Mouse (Mus musculus) neural tube, embryonic 13.5 days (tissue): ENCODE results near the gene Gm13420. TPM values are rescaled to one million over a fixed set of nuclear protein-coding genes. Genes with fewer than 3 reads are reported as not detected.
"Not testable (repeated sequence)": the region's sequence is repeated elsewhere in the genome, so short reads cannot be mapped to it uniquely, and the experiment has no call there.

ENCODE experiments used
- ATAC-seq: fragments of 200-750 bp; cut with Nextera tagmentation; 2 replicates; pipeline ENCODE4 v1.8.0; 2017; ENCODE audit warnings: low read depth, mild to moderate bottlenecking, moderate TSS enrichment, moderate library complexity
- H3K27ac ChIP-seq: fragments of 300-500 bp; sonication (generic); replicated peaks from 2 replicates; pipeline ENCODE4 v1.5.1; 2015; ENCODE audit warnings: moderate library complexity, mild to moderate bottlenecking, inconsistent platforms
- H3K27me3 ChIP-seq: fragments of 300-500 bp; sonication (generic); 2 replicates; pipeline ENCODE4 v1.6.1; 2015; ENCODE audit warnings: mild to moderate bottlenecking, inconsistent platforms
- H3K36me3 ChIP-seq: fragments of 300-500 bp; sonication (generic); 2 replicates; pipeline ENCODE4 v1.6.1; 2015; ENCODE audit warnings: mild to moderate bottlenecking, inconsistent platforms
- H3K4me1 ChIP-seq: fragments of 300-500 bp; sonication (generic); replicated peaks from 2 replicates; pipeline ENCODE4 v1.6.1; 2015; ENCODE audit warnings: inconsistent platforms
- H3K4me2 ChIP-seq: fragments of 300-500 bp; sonication (generic); 2 replicates; pipeline ENCODE4 v1.6.1; 2015; ENCODE audit warnings: inconsistent platforms, mild to moderate bottlenecking, moderate library complexity
- H3K4me3 ChIP-seq: fragments of 300-500 bp; sonication (generic); 2 replicates; pipeline ENCODE4 v1.5.1; 2015; ENCODE audit warnings: mild to moderate bottlenecking, inconsistent platforms
- H3K9ac ChIP-seq: fragments of 300-500 bp; sonication (generic); 2 replicates; pipeline ENCODE4 v1.6.1; 2015; ENCODE audit warnings: moderate library complexity, mild to moderate bottlenecking, inconsistent platforms
- H3K9me3 ChIP-seq: fragments of 300-500 bp; sonication (generic); 2 replicates; pipeline ENCODE4 v1.6.1; 2016; ENCODE audit warnings: inconsistent platforms
- WGBS: fragments of 180-500 bp; shearing (Covaris S2); methylation state at CpG from one replicate; pipeline ENCODE4 v1.1.7; 2015; 5-methylcytosine and 5-hydroxymethylcytosine counted together
- polyA plus RNA-seq: library from polyadenylated mRNA; unstranded; fragments of >200 nt; fragmentation: Nextera tagmentation; extraction: Ambion mirVana; gene quantifications from 2 replicates; pipeline ENCODE4 v1.2.1, GENCODE M21; 2015

The Gm13420 gene
- polyA plus RNA-seq, 1 experiment from 2014 or later = 0.18 TPM

- H3K4me2 ChIP-seq, H3K4me1 ChIP-seq, H3K9ac ChIP-seq, H3K4me3 ChIP-seq, H3K27ac ChIP-seq, ATAC-seq, H3K9me3 ChIP-seq, H3K27me3 ChIP-seq: not testable (repeated sequence)
- 90% methylated on average over 4 of the region's 4 CpGs for WGBS
- H3K36me3 ChIP-seq = peaks cover 84% of the 10 kb centered on the region
Measured at GRCm38 (mm10) chr2:29708209-29708608, 43.3 kb downstream of the Gm13420 start.

- no peak overlapping the region for H3K9ac ChIP-seq
- ATAC-seq = no peak
- peaks cover 89% of the 10 kb centered on the region for H3K36me3 ChIP-seq
- H3K4me1 ChIP-seq = peaks cover 6% of the 10 kb centered on the region; the same call in 1 of the 2 replicates
- H3K27ac ChIP-seq = no peak overlapping the region
- WGBS = 70% methylated on average over 4 of the region's 4 CpGs
- H3K4me3 ChIP-seq = no peak overlapping the region
- H3K9me3 ChIP-seq = no peaks in the 10 kb centered on the region
- no peaks in the 10 kb centered on the region for H3K27me3 ChIP-seq
- H3K4me2 ChIP-seq = no peak overlapping the region
Measured at GRCm38 (mm10) chr2:29707731-29708130, 43.8 kb downstream of the Gm13420 start.

- Histone ChIP-seq H3K36me3 (peaks cover 89% of the 10 kb centered on the region), H3K4me1 (peaks cover 6% of the 10 kb centered on the region; the same call in 1 of the 2 replicates), H3K27ac (no peak overlapping the region), H3K9me3 (no peaks in the 10 kb centered on the region), H3K4me2 (no peak overlapping the region), H3K9ac (no peak overlapping the region), H3K4me3 (no peak overlapping the region), H3K27me3 (no peaks in the 10 kb centered on the region)
- 92% methylated on average over 18 of the region's 18 CpGs for WGBS
- no peak for ATAC-seq
Measured at GRCm38 (mm10) chr2:29706726-29707620, 44.5 kb downstream of the Gm13420 start.

- 82% methylated on average over 3 of the region's 3 CpGs for WGBS
- H3K4me3 ChIP-seq = no peak overlapping the region
- peaks cover 6% of the 10 kb centered on the region; the same call in 1 of the 2 replicates for H3K4me1 ChIP-seq
- no peak overlapping the region for H3K9ac ChIP-seq
- peaks cover 93% of the 10 kb centered on the region for H3K36me3 ChIP-seq
- no peak overlapping the region for H3K4me2 ChIP-seq
- no peak overlapping the region for H3K27ac ChIP-seq
- no peak for ATAC-seq
- H3K27me3 ChIP-seq = no peaks in the 10 kb centered on the region
- H3K9me3 ChIP-seq = no peaks in the 10 kb centered on the region
Measured at GRCm38 (mm10) chr2:29705493-29705892, 46.0 kb downstream of the Gm13420 start.

GRCm38 (mm10) chr2:29703104-29704081 lies 48.1 kb downstream of the Gm13420 start:
- H3K4me3 ChIP-seq = no peak overlapping the region
- ATAC-seq = no peak
- peaks cover 98% of the 10 kb centered on the region for H3K36me3 ChIP-seq
- H3K27ac ChIP-seq = no peak overlapping the region
- H3K4me2 ChIP-seq = no peak overlapping the region
- WGBS = 94% methylated on average over 9 of the region's 9 CpGs
- no peaks in the 10 kb centered on the region for H3K27me3 ChIP-seq
- H3K4me1 ChIP-seq = peaks cover 6% of the 10 kb centered on the region; the same call in 1 of the 2 replicates
- no peak overlapping the region for H3K9ac ChIP-seq
- no peaks in the 10 kb centered on the region for H3K9me3 ChIP-seq

- ATAC-seq = no peak
- H3K27ac ChIP-seq = no peak overlapping the region
- H3K9ac ChIP-seq = no peak overlapping the region
- H3K27me3 ChIP-seq = no peaks in the 10 kb centered on the region
- H3K36me3 ChIP-seq = peaks cover 95% of the 10 kb centered on the region
- no peak overlapping the region for H3K4me3 ChIP-seq
- no peak overlapping the region for H3K4me2 ChIP-seq
- no peaks in the 10 kb centered on the region for H3K9me3 ChIP-seq
- peaks cover 3% of the 10 kb centered on the region; the same call in 1 of the 2 replicates for H3K4me1 ChIP-seq
- 95% methylated on average over 8 of the region's 8 CpGs for WGBS
Measured at GRCm38 (mm10) chr2:29702189-29702588, 49.3 kb downstream of the Gm13420 start.

- no peaks in the 10 kb centered on the region for H3K9me3 ChIP-seq
- H3K27me3 ChIP-seq = no peaks in the 10 kb centered on the region
- H3K9ac ChIP-seq = no peak overlapping the region
- H3K4me2 ChIP-seq = no peak overlapping the region
- H3K36me3 ChIP-seq = peaks cover 93% of the 10 kb centered on the region
- H3K27ac ChIP-seq = no peak overlapping the region
- H3K4me3 ChIP-seq = no peak overlapping the region
- WGBS = 84% methylated on average over 6 of the region's 6 CpGs
- no peak for ATAC-seq
- no peaks in the 10 kb centered on the region for H3K4me1 ChIP-seq
Measured at GRCm38 (mm10) chr2:29701393-29701792, 50.1 kb downstream of the Gm13420 start.

- Histone ChIP-seq H3K27ac (no peak overlapping the region), H3K9me3 (no peaks in the 10 kb centered on the region), H3K36me3 (peaks cover 93% of the 10 kb centered on the region), H3K9ac (no peak overlapping the region), H3K4me2 (no peak overlapping the region), H3K27me3 (no peaks in the 10 kb centered on the region), H3K4me1 (no peaks in the 10 kb centered on the region), H3K4me3 (no peak overlapping the region)
- no peak for ATAC-seq
Measured at GRCm38 (mm10) chr2:29700898-29701297, 50.6 kb downstream of the Gm13420 start.

GRCm38 (mm10) chr2:29698421-29699290 lies 52.8 kb downstream of the Gm13420 start:
- Histone ChIP-seq H3K9me3 (no peaks in the 10 kb centered on the region), H3K36me3 (peaks cover 88% of the 10 kb centered on the region), H3K4me3 (no peak overlapping the region), H3K27ac (0 out of 2 replicates have a peak overlapping the region, but pooled peaks have one; percentile 28), H3K27me3 (no peaks in the 10 kb centered on the region), H3K4me2 (no peak overlapping the region), H3K4me1 (no peaks in the 10 kb centered on the region), H3K9ac (no peak overlapping the region)
- ATAC-seq = no peak
- WGBS = 94% methylated on average over 6 of the region's 6 CpGs

GRCm38 (mm10) chr2:29696207-29696800 lies 55.2 kb downstream of the Gm13420 start:
- Histone ChIP-seq H3K4me1 (no peaks in the 10 kb centered on the region), H3K9me3 (no peaks in the 10 kb centered on the region), H3K9ac (no peak overlapping the region), H3K27me3 (no peaks in the 10 kb centered on the region), H3K36me3 (peaks cover 87% of the 10 kb centered on the region), H3K4me2 (no peak overlapping the region), H3K27ac (no peak overlapping the region), H3K4me3 (no peak overlapping the region)
- WGBS = 83% methylated on average over 7 of the region's 7 CpGs
- ATAC-seq = no peak
